Mouse (Mus musculus): ENCODE measurements around the gene Acsf3.

DNA sequence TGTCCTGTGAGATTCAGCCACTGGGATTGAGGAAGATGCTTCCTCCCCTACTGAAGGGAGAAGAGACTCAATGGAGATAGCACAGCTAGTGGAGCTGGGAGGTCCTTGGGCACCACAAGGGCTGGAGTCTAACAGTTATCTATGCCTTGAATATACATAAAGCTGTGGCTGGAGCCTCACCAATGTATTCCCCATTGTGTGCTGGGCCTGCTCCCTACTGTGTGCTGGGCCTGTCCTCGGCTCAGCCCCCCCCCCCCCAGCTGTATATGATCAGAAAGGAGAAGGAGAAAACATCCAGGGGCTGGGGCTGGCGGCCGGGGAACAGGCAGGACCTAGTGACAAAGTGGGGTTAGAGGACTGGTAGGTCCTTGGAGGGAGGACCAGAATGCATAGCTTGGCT lies 40.2 kb upstream of the Acsf3 start:
- TF ChIP-seq GATA1 (IDR thresholded peaks at IDR 0.05; ENCODE audit: borderline replicate concordance, low read length) (no peak), FLI1 (IDR thresholded peaks at IDR 0.05; ENCODE audit: low read length) (no peak)

Measured in megakaryocyte, embryonic 14.5 days (primary cell).